Mouse (Mus musculus) forebrain, postnatal 0 days (tissue): ENCODE measurements at regions not wholly inside any gene's neighbourhood (a gene's known extent, or its start where the extent isn't known, plus 50 kb on each side); places are given as distances from the start of the nearest gene placed in this dataset.

ENCODE experiments used
- ATAC-seq: fragments of 200-750 bp; cut with Nextera tagmentation; 2 replicates; pipeline ENCODE4 v1.8.0; 2017; ENCODE audit warnings: mild to moderate bottlenecking, moderate library complexity
- DNase-seq: peaks from one replicate; pipeline ENCODE4 v3.0.0-alpha.2; 2015
- H3K27ac ChIP-seq: fragments of 300-500 bp; sonication (generic); 2 replicates; pipeline ENCODE4 v1.5.1; 2014; ENCODE audit warnings: low read depth, mild to moderate bottlenecking, antibody characterized with exemption, low read length, moderate library complexity, mixed read lengths
- H3K27me3 ChIP-seq: fragments of 300-500 bp; sonication (generic); 2 replicates; pipeline ENCODE4 v1.6.1; 2014; ENCODE audit warnings: mild to moderate bottlenecking, low read length, mixed read lengths; ENCODE audit not compliant: insufficient read depth
- H3K36me3 ChIP-seq: fragments of 300-500 bp; sonication (generic); 2 replicates; pipeline ENCODE4 v1.6.1; 2014; ENCODE audit warnings: mild to moderate bottlenecking, moderate library complexity; ENCODE audit not compliant: insufficient read depth
- H3K4me1 ChIP-seq: fragments of 300-500 bp; sonication (generic); 2 replicates; pipeline ENCODE4 v1.6.1; 2014; ENCODE audit warnings: antibody characterized with exemption; ENCODE audit not compliant: insufficient read depth
- H3K4me2 ChIP-seq: fragments of 300-500 bp; sonication (generic); 2 replicates; pipeline ENCODE4 v1.6.1; 2014; ENCODE audit warnings: low read depth, mild to moderate bottlenecking, moderate library complexity
- H3K4me3 ChIP-seq: fragments of 300-500 bp; sonication (generic); 2 replicates; pipeline ENCODE4 v1.5.1; 2014; ENCODE audit warnings: low read depth, low read length, mixed read lengths
- H3K9ac ChIP-seq: fragments of 300-500 bp; sonication (generic); 2 replicates; pipeline ENCODE4 v1.6.1; 2014; ENCODE audit warnings: mild to moderate bottlenecking
- H3K9me3 ChIP-seq: fragments of 300-500 bp; sonication (generic); 2 replicates; pipeline ENCODE4 v1.6.1; 2016; ENCODE audit warnings: low read length
- CTCF ChIP-seq: sonication (generic); IDR thresholded peaks from 2 replicates; pipeline ENCODE4 v1.5.1; 2016; ENCODE audit warnings: antibody characterized with exemption, control low read depth, low read depth
- WGBS: fragments of 180-500 bp; shearing (Covaris S2); extraction: QIAGEN DNeasy Blood & Tissue Kit; methylation state at CpG from one replicate; pipeline ENCODE4 v1.1.7; 2014; 5-methylcytosine and 5-hydroxymethylcytosine counted together

DNA sequence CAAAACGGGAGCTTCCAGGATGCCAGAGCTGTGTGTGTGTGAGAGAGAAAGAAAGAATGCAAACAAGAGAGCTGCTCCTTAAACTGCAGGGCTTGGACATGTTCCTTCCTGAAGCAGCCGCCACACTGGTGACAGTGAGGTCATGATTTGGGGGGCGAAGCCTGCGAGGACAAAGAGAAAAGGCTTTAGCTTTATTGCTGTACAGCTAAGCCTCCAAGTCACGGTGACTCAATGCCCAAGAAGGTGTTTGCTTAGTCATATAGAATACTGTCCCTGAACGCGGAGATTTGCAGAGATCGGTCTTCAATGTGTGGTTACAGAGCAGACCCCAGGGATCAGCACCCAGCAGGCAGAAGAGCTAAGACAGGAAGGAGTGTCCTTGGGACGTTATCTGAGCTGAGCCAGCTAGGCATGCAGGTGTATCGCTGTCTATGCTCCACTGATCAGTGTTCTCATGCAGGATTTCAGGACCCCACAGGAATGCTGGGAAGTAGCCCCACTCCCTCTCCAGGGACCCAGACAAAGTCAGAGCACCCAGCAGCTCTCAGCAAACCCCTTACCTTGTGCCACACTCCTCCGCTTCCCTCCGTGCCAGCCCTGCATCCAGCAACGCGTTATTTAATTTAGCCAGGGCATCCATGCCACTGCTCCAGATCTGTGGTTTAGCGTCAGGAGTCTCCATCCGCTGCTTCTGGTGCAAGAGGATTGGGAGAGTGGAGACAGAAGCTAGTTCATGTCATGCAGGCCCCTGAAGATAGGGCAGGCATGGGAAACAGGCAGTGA lies 129.0 kb downstream of the 3110018I06Rik start:
- Histone ChIP-seq H3K36me3 (no peaks in the 10 kb centered on the region), H3K27ac (no peak overlapping the region), H3K4me1 (no peaks in the 10 kb centered on the region), H3K4me3 (no peak overlapping the region), H3K4me2 (no peak overlapping the region), H3K9ac (no peak overlapping the region), H3K9me3 (no peaks in the 10 kb centered on the region), H3K27me3 (no peaks in the 10 kb centered on the region)
- 65% methylated on average over 16 of the region's 16 CpGs for WGBS
- DNase-seq (no peak), ATAC-seq (no peak)
- TF ChIP-seq CTCF, result no peak

DNA sequence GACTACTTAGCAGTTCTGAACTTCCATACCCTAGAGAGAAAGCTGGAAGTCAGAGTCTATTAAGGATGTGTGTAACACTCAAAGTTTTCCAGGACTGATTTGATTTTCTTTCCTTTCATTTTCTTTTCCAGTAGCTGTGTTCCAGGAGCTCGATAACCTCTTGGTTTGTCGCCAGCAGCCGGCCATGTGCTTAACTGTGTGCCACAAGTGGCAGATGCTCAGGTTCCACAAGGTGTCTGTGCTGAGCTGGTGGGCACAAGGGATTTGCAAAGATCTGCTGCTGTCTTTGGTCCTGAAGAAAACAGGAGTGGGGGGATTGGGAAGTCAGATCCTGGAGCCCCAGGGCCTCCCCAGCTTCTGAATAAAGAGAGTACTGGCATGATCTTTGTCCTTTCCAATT lies 136.0 kb downstream of the 3110018I06Rik start:
- 36% methylated on average over 3 of the region's 3 CpGs for WGBS
- no peaks in the 10 kb centered on the region for H3K9me3 ChIP-seq
- no peak for ATAC-seq
- H3K36me3 ChIP-seq, result no peaks in the 10 kb centered on the region
- H3K4me2 ChIP-seq, result no peak overlapping the region
- no peak overlapping the region for H3K4me3 ChIP-seq
- no peak for TF ChIP-seq CTCF
- no peak overlapping the region for H3K27ac ChIP-seq
- no peaks in the 10 kb centered on the region for H3K4me1 ChIP-seq
- DNase-seq, result no peak
- H3K9ac ChIP-seq, result no peak overlapping the region
- no peaks in the 10 kb centered on the region for H3K27me3 ChIP-seq

DNA sequence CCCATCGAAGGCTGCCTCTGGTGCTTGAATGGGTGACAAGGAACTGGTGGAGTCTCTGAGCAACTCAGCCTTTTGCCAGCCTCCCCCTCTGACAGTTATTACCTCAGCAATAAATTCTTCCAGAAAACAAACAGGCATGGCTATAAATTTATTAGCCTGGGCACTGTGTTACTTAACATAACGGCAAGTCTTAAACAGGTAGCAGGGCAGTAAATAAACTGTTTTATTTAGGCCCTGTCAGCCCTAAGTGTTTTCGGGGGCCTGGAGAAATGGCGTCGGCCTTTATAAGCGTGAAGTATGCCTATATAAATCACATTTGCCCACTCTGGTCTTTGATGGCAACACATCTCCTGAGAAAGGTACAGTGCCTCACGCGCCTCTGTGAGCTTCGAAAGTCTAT lies 159.6 kb downstream of the 3110018I06Rik start:
- Histone ChIP-seq H3K36me3 (no peaks in the 10 kb centered on the region), H3K9me3 (no peaks in the 10 kb centered on the region), H3K4me1 (no peaks in the 10 kb centered on the region), H3K27ac (no peak overlapping the region), H3K27me3 (no peaks in the 10 kb centered on the region), H3K4me2 (no peak overlapping the region), H3K4me3 (no peak overlapping the region), H3K9ac (no peak overlapping the region)
- 94% methylated on average over 9 of the region's 9 CpGs for WGBS
- no peak for TF ChIP-seq CTCF
- ATAC-seq, result no peak
- DNase-seq, result no peak

DNA sequence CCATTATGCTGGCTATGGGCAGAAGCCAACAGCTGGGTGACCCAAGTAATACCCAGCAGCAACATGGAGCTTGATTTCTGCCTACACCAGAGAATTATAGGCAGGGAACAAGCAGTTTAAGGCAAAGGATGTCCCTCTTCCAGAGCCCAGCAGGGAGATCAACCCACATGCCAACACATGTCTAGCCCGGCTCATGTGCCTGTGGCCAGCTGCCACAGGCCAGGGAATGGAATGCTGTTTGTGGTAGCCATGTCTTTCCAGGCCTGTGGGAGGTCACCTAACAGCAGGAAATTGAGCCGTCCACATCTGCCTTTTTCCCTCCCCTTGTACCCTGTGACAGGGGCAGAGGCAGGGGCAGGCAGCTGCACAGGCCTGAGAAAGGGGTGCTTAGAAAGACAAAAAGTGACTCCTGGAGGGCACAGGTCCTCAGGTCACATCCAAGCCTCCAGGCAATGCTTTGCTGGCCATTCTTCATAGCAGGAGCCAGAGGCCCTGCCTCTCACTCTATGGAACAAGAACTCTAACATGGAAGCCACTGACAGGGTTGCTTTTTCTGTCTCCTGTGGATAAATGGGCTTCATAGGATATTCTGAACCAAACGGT lies 163.8 kb downstream of the 3110018I06Rik start:
- Histone ChIP-seq H3K4me2 (no peak overlapping the region), H3K4me3 (no peak overlapping the region), H3K27me3 (no peaks in the 10 kb centered on the region), H3K9ac (no peak overlapping the region), H3K27ac (no peak overlapping the region), H3K4me1 (no peaks in the 10 kb centered on the region), H3K9me3 (no peaks in the 10 kb centered on the region), H3K36me3 (no peaks in the 10 kb centered on the region)
- no peak for TF ChIP-seq CTCF
- WGBS, result 60% methylated on average over 3 of the region's 3 CpGs
- DNase-seq, result no peak
- no peak for ATAC-seq

DNA sequence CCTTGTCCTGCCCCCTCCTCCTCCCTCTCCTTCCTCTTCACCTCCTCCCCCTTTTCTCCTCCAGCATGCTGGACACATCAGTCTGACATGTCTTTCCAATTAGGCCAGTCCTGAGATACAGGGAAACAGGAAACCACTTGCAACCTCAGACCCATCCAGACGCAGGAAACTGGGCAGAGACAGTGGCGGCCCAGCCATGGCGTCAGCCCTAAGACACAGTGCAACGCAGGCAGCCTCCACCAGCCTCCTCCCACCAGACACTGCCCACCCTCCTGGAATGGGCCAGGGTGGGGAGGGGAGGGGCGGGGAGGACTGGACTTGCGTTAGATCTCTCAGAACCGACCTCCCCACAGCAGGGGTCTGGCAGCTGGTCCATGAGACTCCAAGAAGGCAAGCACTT lies 164.7 kb downstream of the 3110018I06Rik start:
- no peak for TF ChIP-seq CTCF
- no peaks in the 10 kb centered on the region for H3K27me3 ChIP-seq
- H3K9me3 ChIP-seq, result no peaks in the 10 kb centered on the region
- no peak overlapping the region for H3K9ac ChIP-seq
- ATAC-seq (no peak), DNase-seq (no peak)
- no peak overlapping the region for H3K4me3 ChIP-seq
- no peak overlapping the region for H3K4me2 ChIP-seq
- no peak overlapping the region for H3K27ac ChIP-seq
- H3K36me3 ChIP-seq, result no peaks in the 10 kb centered on the region
- 50% methylated on average over 7 of the region's 7 CpGs for WGBS
- no peaks in the 10 kb centered on the region for H3K4me1 ChIP-seq

DNA sequence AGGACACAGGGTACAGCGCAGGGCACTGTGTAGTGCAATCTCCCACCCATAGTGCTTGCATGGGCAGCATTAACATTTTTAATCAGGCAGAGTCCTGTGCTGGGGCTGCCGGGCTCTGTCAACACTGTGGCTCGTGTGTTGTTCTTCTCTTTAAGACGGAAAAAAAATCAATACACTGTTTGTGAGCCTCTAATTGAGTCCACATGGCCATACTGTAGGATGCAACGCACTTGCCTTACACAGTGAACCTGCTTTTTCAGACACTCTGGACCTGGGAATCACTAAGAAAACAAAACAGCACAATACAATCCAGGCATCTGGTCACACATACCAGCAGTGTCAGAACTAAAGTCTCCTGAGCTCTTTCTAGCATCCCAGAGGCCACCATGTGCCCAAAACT lies 168.4 kb downstream of the 3110018I06Rik start:
- 55% methylated on average over 5 of the region's 5 CpGs for WGBS
- ATAC-seq (no peak), DNase-seq (no peak)
- Histone ChIP-seq H3K36me3 (no peaks in the 10 kb centered on the region), H3K9me3 (no peaks in the 10 kb centered on the region), H3K4me1 (no peaks in the 10 kb centered on the region), H3K4me3 (no peak overlapping the region), H3K27ac (no peak overlapping the region), H3K27me3 (no peaks in the 10 kb centered on the region), H3K4me2 (no peak overlapping the region), H3K9ac (no peak overlapping the region)
- TF ChIP-seq CTCF, result no peak

GRCm38 (mm10) chr12:107658241-107658640 lies 169.8 kb downstream of the 3110018I06Rik start:
- DNase-seq (peak; percentile 67), ATAC-seq (no peak)
- H3K4me1 ChIP-seq, result no peaks in the 10 kb centered on the region
- H3K27me3 ChIP-seq, result no peaks in the 10 kb centered on the region
- WGBS, result 35% methylated on average over 12 of the region's 12 CpGs
- no peak for TF ChIP-seq CTCF
- H3K4me2 ChIP-seq, result peak overlapping the region; percentile 21
- no peaks in the 10 kb centered on the region for H3K9me3 ChIP-seq
- no peak overlapping the region for H3K27ac ChIP-seq
- H3K4me3 ChIP-seq, result no peak overlapping the region
- no peaks in the 10 kb centered on the region for H3K36me3 ChIP-seq
- no peak overlapping the region for H3K9ac ChIP-seq
